Mouse (Mus musculus): ENCODE data around the gene Krt4. TPM values are rescaled to one million over a fixed set of nuclear protein-coding genes. Genes with fewer than 3 reads are reported as not detected.

Gene Krt4
- total RNA-seq, 1 experiment: 0.13 TPM

GRCm38 (mm10) chr15:101922296-101922695 is 2.2 kb downstream of the Krt4 start:
- H3K4me1 ChIP-seq (ENCODE audit: control insufficient read depth in 2 of 2, insufficient read depth in 2 of 2, low read length in 2 of 2, poor library complexity in 1 of 2): no peaks in the 10 kb centered on the region
- no peak overlapping the region for H3K9ac ChIP-seq (ENCODE audit: insufficient read depth, low read depth, low read length, poor library complexity, severe bottlenecking)
- TF ChIP-seq HCFC1 (IDR thresholded peaks at IDR 0.05; ENCODE audit: borderline replicate concordance, insufficient read depth, low read length) (no peak), CHD2 (IDR thresholded peaks at IDR 0.05; ENCODE audit: low read depth, low read length) (no peak), MAFK (IDR thresholded peaks at IDR 0.05; ENCODE audit: insufficient read depth, low read depth, low read length) (no peak), ZC3H11A (IDR thresholded peaks at IDR 0.05; ENCODE audit: borderline replicate concordance, low read depth, low read length) (no peak), ZNF384 (IDR thresholded peaks at IDR 0.05; ENCODE audit: low read depth, low read length) (no peak)
- H3K36me3 ChIP-seq (ENCODE audit: control insufficient read depth, insufficient read depth, low read length, poor library complexity, severe bottlenecking): no peaks in the 10 kb centered on the region
- H3K9me3 ChIP-seq (ENCODE audit: control insufficient read depth, insufficient read depth, low read depth, low read length): no peaks in the 10 kb centered on the region
- no peak overlapping the region for H3K27ac ChIP-seq (ENCODE audit: insufficient read depth, low read depth, low read length, poor library complexity, severe bottlenecking)
- no peak overlapping the region for H3K4me3 ChIP-seq (ENCODE audit: insufficient read depth in 1 of 2, low read depth in 1 of 2, low read length in 2 of 2, poor library complexity in 1 of 2, severe bottlenecking in 1 of 2)
- in situ Hi-C loops (cut with MboI; ENCODE audit: low sequenced_read_pairs in 2 of 2, unreplicated experiment in 2 of 2): no loop called here
- DNase-seq (ENCODE audit: low read depth, low spot score): no peak

GRCm38 (mm10) chr15:101916072-101916471 is 8.5 kb downstream of the Krt4 start:
- Histone ChIP-seq H3K36me3 (ENCODE audit: control insufficient read depth, insufficient read depth, low read length, poor library complexity, severe bottlenecking) (no peaks in the 10 kb centered on the region), H3K9me3 (ENCODE audit: control insufficient read depth, insufficient read depth, low read depth, low read length) (no peaks in the 10 kb centered on the region), H3K9ac (ENCODE audit: insufficient read depth, low read depth, low read length, poor library complexity, severe bottlenecking) (no peak overlapping the region), H3K4me1 (ENCODE audit: control insufficient read depth in 2 of 2, insufficient read depth in 2 of 2, low read length in 2 of 2, poor library complexity in 1 of 2) (no peaks in the 10 kb centered on the region), H3K27ac (ENCODE audit: insufficient read depth, low read depth, low read length, poor library complexity, severe bottlenecking) (no peak overlapping the region), H3K4me3 (ENCODE audit: insufficient read depth in 1 of 2, low read depth in 1 of 2, low read length in 2 of 2, poor library complexity in 1 of 2, severe bottlenecking in 1 of 2) (no peak overlapping the region)
- TF ChIP-seq ZC3H11A (IDR thresholded peaks at IDR 0.05; ENCODE audit: borderline replicate concordance, low read depth, low read length) (no peak), ZNF384 (IDR thresholded peaks at IDR 0.05; ENCODE audit: low read depth, low read length) (no peak), MAFK (IDR thresholded peaks at IDR 0.05; ENCODE audit: insufficient read depth, low read depth, low read length) (no peak), HCFC1 (IDR thresholded peaks at IDR 0.05; ENCODE audit: borderline replicate concordance, insufficient read depth, low read length) (no peak), CHD2 (IDR thresholded peaks at IDR 0.05; ENCODE audit: low read depth, low read length) (no peak)
- in situ Hi-C loops (cut with MboI; ENCODE audit: low sequenced_read_pairs in 2 of 2, unreplicated experiment in 2 of 2): no loop called here
- DNase-seq (ENCODE audit: low read depth, low spot score): no peak

- Histone ChIP-seq H3K36me3 (ENCODE audit: control insufficient read depth, insufficient read depth, low read length, poor library complexity, severe bottlenecking) (no peaks in the 10 kb centered on the region), H3K4me3 (ENCODE audit: insufficient read depth in 1 of 2, low read depth in 1 of 2, low read length in 2 of 2, poor library complexity in 1 of 2, severe bottlenecking in 1 of 2) (no peak overlapping the region), H3K4me1 (ENCODE audit: control insufficient read depth in 2 of 2, insufficient read depth in 2 of 2, low read length in 2 of 2, poor library complexity in 1 of 2) (no peaks in the 10 kb centered on the region), H3K9me3 (ENCODE audit: control insufficient read depth, insufficient read depth, low read depth, low read length) (no peaks in the 10 kb centered on the region), H3K27ac (ENCODE audit: insufficient read depth, low read depth, low read length, poor library complexity, severe bottlenecking) (no peak overlapping the region), H3K9ac (ENCODE audit: insufficient read depth, low read depth, low read length, poor library complexity, severe bottlenecking) (no peak overlapping the region)
- TF ChIP-seq CHD2 (IDR thresholded peaks at IDR 0.05; ENCODE audit: low read depth, low read length): no peak
- no peak for TF ChIP-seq MAFK (IDR thresholded peaks at IDR 0.05; ENCODE audit: insufficient read depth, low read depth, low read length)
- no peak for TF ChIP-seq ZC3H11A (IDR thresholded peaks at IDR 0.05; ENCODE audit: borderline replicate concordance, low read depth, low read length)
- TF ChIP-seq HCFC1 (IDR thresholded peaks at IDR 0.05; ENCODE audit: borderline replicate concordance, insufficient read depth, low read length): no peak
- TF ChIP-seq ZNF384 (IDR thresholded peaks at IDR 0.05; ENCODE audit: low read depth, low read length): no peak
- no peak for DNase-seq (ENCODE audit: low read depth, low spot score)
- in situ Hi-C loops (cut with MboI; ENCODE audit: low sequenced_read_pairs in 2 of 2, unreplicated experiment in 2 of 2): no loop called here
Observed at GRCm38 (mm10) chr15:101904849-101905248, 19.7 kb downstream of the Krt4 start.

DNA sequence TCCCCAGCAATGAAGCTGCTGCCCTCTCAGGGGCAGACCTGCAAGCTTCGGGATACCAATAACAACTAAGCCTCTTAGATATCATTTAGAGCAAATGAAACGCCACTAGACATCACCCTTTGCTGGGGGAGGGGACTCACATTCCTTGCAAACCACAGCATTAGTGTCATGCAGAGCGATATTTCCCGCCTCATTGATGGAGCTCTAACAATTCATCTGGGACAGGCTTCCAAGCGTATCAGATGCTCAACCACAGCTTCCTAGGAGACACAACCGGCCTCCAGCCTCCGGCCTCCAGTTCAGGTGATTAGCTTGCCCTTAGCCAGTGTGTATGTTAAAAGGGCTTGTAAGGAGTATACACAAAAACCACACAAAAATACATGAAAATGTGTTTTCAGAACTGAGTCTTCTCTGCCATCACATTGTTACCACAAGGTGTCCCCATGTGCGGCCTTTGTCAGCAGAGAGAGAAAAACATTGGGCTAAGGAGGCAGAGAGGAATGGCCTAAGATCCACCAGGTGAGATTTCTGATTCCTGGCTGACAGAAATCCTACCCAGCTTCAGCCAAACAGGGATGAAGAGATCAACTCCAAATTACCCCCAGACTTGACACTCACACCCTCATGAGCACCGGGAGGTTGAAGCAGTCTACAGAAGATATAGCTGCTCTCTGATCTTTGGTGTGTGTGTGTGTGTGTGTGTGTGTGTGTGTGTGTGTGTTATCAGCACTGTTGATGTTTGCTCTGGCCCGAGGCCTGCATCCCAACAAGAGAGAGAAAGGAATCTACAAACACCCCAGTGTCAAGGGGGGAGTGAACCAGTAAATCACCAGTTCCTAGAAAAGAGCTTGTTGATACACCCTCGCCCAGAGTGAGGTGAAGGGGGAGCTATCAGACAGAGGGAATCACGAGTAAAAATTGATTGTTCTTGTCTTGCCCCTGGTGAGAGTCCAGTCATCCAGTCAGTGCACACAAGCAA is 22.1 kb downstream of the Krt4 start:
- in situ Hi-C loops (cut with MboI; ENCODE audit: low sequenced_read_pairs in 2 of 2, unreplicated experiment in 2 of 2): no loop called here
- Histone ChIP-seq H3K36me3 (ENCODE audit: control insufficient read depth, insufficient read depth, low read length, poor library complexity, severe bottlenecking) (no peaks in the 10 kb centered on the region), H3K9me3 (ENCODE audit: control insufficient read depth, insufficient read depth, low read depth, low read length) (no peaks in the 10 kb centered on the region), H3K4me1 (ENCODE audit: control insufficient read depth in 2 of 2, insufficient read depth in 2 of 2, low read length in 2 of 2, poor library complexity in 1 of 2) (no peaks in the 10 kb centered on the region), H3K4me3 (ENCODE audit: insufficient read depth in 1 of 2, low read depth in 1 of 2, low read length in 2 of 2, poor library complexity in 1 of 2, severe bottlenecking in 1 of 2) (no peak overlapping the region), H3K27ac (ENCODE audit: insufficient read depth, low read depth, low read length, poor library complexity, severe bottlenecking) (no peak overlapping the region), H3K9ac (ENCODE audit: insufficient read depth, low read depth, low read length, poor library complexity, severe bottlenecking) (no peak overlapping the region)
- no peak for DNase-seq (ENCODE audit: low read depth, low spot score)
- TF ChIP-seq HCFC1 (IDR thresholded peaks at IDR 0.05; ENCODE audit: borderline replicate concordance, insufficient read depth, low read length) (no peak), CHD2 (IDR thresholded peaks at IDR 0.05; ENCODE audit: low read depth, low read length) (no peak), MAFK (IDR thresholded peaks at IDR 0.05; ENCODE audit: insufficient read depth, low read depth, low read length) (no peak), ZNF384 (IDR thresholded peaks at IDR 0.05; ENCODE audit: low read depth, low read length) (no peak), ZC3H11A (IDR thresholded peaks at IDR 0.05; ENCODE audit: borderline replicate concordance, low read depth, low read length) (no peak)
